Mouse (Mus musculus): ENCODE measurements around the gene Dbx1.

DNA sequence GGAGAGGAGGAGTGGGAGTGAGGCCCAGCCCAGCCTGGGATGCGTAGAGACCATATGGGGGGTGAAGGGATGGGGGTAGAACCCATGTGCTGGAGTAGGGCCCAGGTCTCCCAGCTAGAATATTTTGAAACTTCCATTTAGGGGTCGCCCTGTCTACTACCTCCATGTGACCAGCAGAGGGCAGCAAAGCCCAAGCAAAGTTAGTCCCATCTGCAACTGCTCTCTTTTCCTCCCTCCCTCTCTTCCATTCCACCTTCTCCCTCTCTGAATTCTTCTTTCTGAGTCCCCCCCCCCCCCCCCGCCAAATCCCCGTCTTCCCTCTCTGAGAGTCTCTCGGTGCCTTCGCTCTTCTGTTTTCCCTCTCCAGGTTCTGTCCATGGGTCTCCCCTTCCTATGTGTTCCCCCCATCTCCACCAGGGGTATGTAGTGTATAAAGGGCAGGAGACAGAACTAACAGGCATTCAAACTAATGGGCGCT is 20.4 kb downstream of the Dbx1 start:
- TF ChIP-seq CTCF (IDR thresholded peaks at IDR 0.05; ENCODE audit: insufficient read depth, low read length): peak; percentile 93
- TF ChIP-seq POLR2A (IDR thresholded peaks at IDR 0.05; ENCODE audit: borderline replicate concordance, extremely low read depth, low read depth, low read length): no peak
